Mouse (Mus musculus) CH12.LX (cell line): ENCODE results near the gene Cep57l1.

Experiments
- POLR2A ChIP-seq: IDR thresholded peaks from 2 replicates; pipeline ENCODE4 v1.6.1; 2011; ENCODE audit warnings: low read depth, mild to moderate bottlenecking, improper control_type of control experiment, low read length
- RCOR1 ChIP-seq: conservative IDR thresholded peaks from 2 replicates; pipeline ENCODE4 v1.6.1; 2012; ENCODE audit warnings: low read depth, mild to moderate bottlenecking, inconsistent platforms, low read length, improper control_type of control experiment
- SIN3A ChIP-seq: IDR thresholded peaks from 2 replicates; pipeline ENCODE4 v1.6.1; 2012; ENCODE audit warnings: low read length, improper control_type of control experiment, inconsistent platforms

- TF ChIP-seq POLR2A (no peak), RCOR1 (no peak), SIN3A (no peak)
Observed at GRCm38 (mm10) chr10:41818036-41818732, 8.5 kb upstream of the Cep57l1 start.
